Mouse (Mus musculus) naive thymus-derived CD4-positive, alpha-beta T cell, adult 2 months (primary cell): Measurements from ENCODE around the gene Cd300ld4.
"Not testable (repeated sequence)": the region's sequence is repeated elsewhere in the genome, so short reads cannot be mapped to it uniquely, and the experiment has no call there.

Source experiments
- DNase-seq: peaks from one replicate; pipeline ENCODE4 v3.0.0-alpha.2; 2011; ENCODE audit warnings: low read depth

The Cd300ld4 gene

GRCm38 (mm10) chr11:115026912-115027311 lies at the start of gene Cd300ld4:
TSS of gene Cd300ld4 (minus strand) at chr11:115027012.
- DNase-seq = not testable (repeated sequence)

GRCm38 (mm10) chr11:115075859-115076258 lies 49.0 kb upstream of the Cd300ld4 start:
- DNase-seq = no peak

- DNase-seq = no peak
These were observed 48.6 kb upstream of the Cd300ld4 start for GRCm38 (mm10) chr11:115075407-115075806.

- DNase-seq = no peak
These were observed 46.2 kb upstream of the Cd300ld4 start for GRCm38 (mm10) chr11:115073002-115073401.

- no peak for DNase-seq
These were observed 45.0 kb upstream of the Cd300ld4 start for GRCm38 (mm10) chr11:115071631-115072294.

GRCm38 (mm10) chr11:115071015-115071551 lies 44.3 kb upstream of the Cd300ld4 start:
- DNase-seq = no peak

- DNase-seq = no peak
These were observed 40.0 kb upstream of the Cd300ld4 start for GRCm38 (mm10) chr11:115066768-115067167.

GRCm38 (mm10) chr11:115062077-115062476 lies 35.3 kb upstream of the Cd300ld4 start, which contains the start of gene Cd300e:
TSS of gene Cd300e (minus strand) at chr11:115062177.
- no peak for DNase-seq

- no peak for DNase-seq
These were observed 33.0 kb upstream of the Cd300ld4 start for GRCm38 (mm10) chr11:115059797-115060196.

GRCm38 (mm10) chr11:115058701-115059100 lies 31.9 kb upstream of the Cd300ld4 start:
- DNase-seq = no peak

GRCm38 (mm10) chr11:115054537-115054936 lies 27.7 kb upstream of the Cd300ld4 start:
- DNase-seq = no peak

- no peak for DNase-seq
These were observed 26.2 kb upstream of the Cd300ld4 start for GRCm38 (mm10) chr11:115052991-115053390.

GRCm38 (mm10) chr11:115052206-115052605 lies 25.4 kb upstream of the Cd300ld4 start:
- DNase-seq = peak; percentile 31

GRCm38 (mm10) chr11:115049282-115049895 lies 22.6 kb upstream of the Cd300ld4 start:
- DNase-seq = peak; percentile 39

GRCm38 (mm10) chr11:115048259-115048658 lies 21.4 kb upstream of the Cd300ld4 start, which contains the start of gene Cd300ld3:
TSS of gene Cd300ld3 (minus strand) at chr11:115048409.
- DNase-seq = no peak

GRCm38 (mm10) chr11:115037669-115038068 lies 10.9 kb upstream of the Cd300ld4 start, which contains the start of gene Cd300ld5:
TSS of gene Cd300ld5 (minus strand) at chr11:115037769.
- DNase-seq = not testable (repeated sequence)

GRCm38 (mm10) chr11:115016093-115016492 lies 10.7 kb downstream of the Cd300ld4 start, which contains the start of gene Cd300ld2:
TSS of gene Cd300ld2 (minus strand) at chr11:115016193.
- not testable (repeated sequence) for DNase-seq

GRCm38 (mm10) chr11:115004070-115004469 lies 22.7 kb downstream of the Cd300ld4 start:
- DNase-seq = no peak

GRCm38 (mm10) chr11:115001474-115002040 lies 25.3 kb downstream of the Cd300ld4 start, which contains the start of gene Cd300c2:
TSS of gene Cd300c2 (minus strand) at chr11:115001880.
- no peak for DNase-seq

- DNase-seq = no peak
These were observed 37.0 kb downstream of the Cd300ld4 start, which contains the start of gene Cd300ld for GRCm38 (mm10) chr11:114989793-114990192. TSS of gene Cd300ld (minus strand) at chr11:114989922.

GRCm38 (mm10) chr11:114981866-114982265 lies 44.9 kb downstream of the Cd300ld4 start:
- DNase-seq = no peak

GRCm38 (mm10) chr11:114972726-114973125 lies 54.1 kb downstream of the Cd300ld4 start:
- DNase-seq = no peak
